Mouse (Mus musculus): Measurements from ENCODE around the gene Oas1g. TPM values are rescaled to one million over a fixed set of nuclear protein-coding genes. Genes with fewer than 3 reads are reported as not detected.

The Oas1g gene
- polyA plus RNA-seq, 1 experiment from 2014 or later: not detected

GRCm38 (mm10) chr5:120836731-120837585 lies 50.5 kb downstream of the Oas1g start:
- Histone ChIP-seq H3K4me3 (no peak overlapping the region), H3K27me3 (replicated peaks; ENCODE audit: low read depth, poor library complexity, severe bottlenecking) (peaks cover 19% of the 10 kb centered on the region), H3K9me3 (no peaks in the 10 kb centered on the region), H3K4me1 (peaks cover 9% of the 10 kb centered on the region), H3K36me3 (replicated peaks) (no peaks in the 10 kb centered on the region), H3K27ac (replicated peaks) (no peak overlapping the region)
- peak; percentile 60 for DNase-seq (ENCODE audit: low spot score)
- 9% methylated on average over 8 of the region's 8 CpGs for WGBS

GRCm38 (mm10) chr5:120833335-120834280 lies 53.8 kb downstream of the Oas1g start:
- WGBS: 21% methylated on average over 17 of the region's 17 CpGs
- Histone ChIP-seq H3K36me3 (replicated peaks) (no peaks in the 10 kb centered on the region), H3K4me3 (no peak overlapping the region), H3K27me3 (replicated peaks; ENCODE audit: low read depth, poor library complexity, severe bottlenecking) (peaks cover 19% of the 10 kb centered on the region), H3K4me1 (peaks cover 9% of the 10 kb centered on the region), H3K9me3 (no peaks in the 10 kb centered on the region), H3K27ac (replicated peaks) (no peak overlapping the region)
- no peak for DNase-seq (ENCODE audit: low spot score)

- Histone ChIP-seq H3K27me3 (replicated peaks; ENCODE audit: low read depth, poor library complexity, severe bottlenecking) (peaks cover 16% of the 10 kb centered on the region), H3K4me3 (no peak overlapping the region), H3K9me3 (no peaks in the 10 kb centered on the region), H3K36me3 (replicated peaks) (no peaks in the 10 kb centered on the region), H3K4me1 (peaks cover 9% of the 10 kb centered on the region), H3K27ac (replicated peaks) (no peak overlapping the region)
- WGBS: 84% methylated on average over 4 of the region's 4 CpGs
- no peak for DNase-seq (ENCODE audit: low spot score)
Measured at GRCm38 (mm10) chr5:120831031-120831430, 56.4 kb downstream of the Oas1g start.

Small RNA genes lying within 50 kb of the gene (microRNA-seq; reads per million reads assigned to microRNA genes)
- not detected for gene Gm22907

Other genes with a start within 250 kb of the Oas1g start
- gene Rasal1, start 238.8 kb downstream of the Oas1g start, polyA plus RNA-seq (2016; fragmentation: Nextera tagmentation; extraction: Ambion mirVana): 0.07 and 0.14 TPM in 2 replicates
- 1.8 and 2.2 TPM in 2 replicates for gene Dtx1, start 175.7 kb downstream of the Oas1g start, polyA plus RNA-seq (2016; fragmentation: Nextera tagmentation; extraction: Ambion mirVana)
- gene Oas2, start 137.8 kb downstream of the Oas1g start, polyA plus RNA-seq (2016; fragmentation: Nextera tagmentation; extraction: Ambion mirVana): 0.06 and 0.10 TPM in 2 replicates
- gene Oas3, start 110.0 kb downstream of the Oas1g start, polyA plus RNA-seq (2016; fragmentation: Nextera tagmentation; extraction: Ambion mirVana): 0.06 TPM in 1 of 2 replicates, not detected in the other
- gene Oas1e, start 92.1 kb downstream of the Oas1g start, polyA plus RNA-seq (2016; fragmentation: Nextera tagmentation; extraction: Ambion mirVana): not detected in 2 replicates
- gene Oas1c, start 75.1 kb downstream of the Oas1g start, polyA plus RNA-seq (2016; fragmentation: Nextera tagmentation; extraction: Ambion mirVana): 0.14 and 0.49 TPM in 2 replicates
- not detected in 2 replicates for gene Oas1f, start 40.2 kb downstream of the Oas1g start, polyA plus RNA-seq (2016; fragmentation: Nextera tagmentation; extraction: Ambion mirVana)
- gene Oas1h, start 26.2 kb downstream of the Oas1g start, polyA plus RNA-seq (2016; fragmentation: Nextera tagmentation; extraction: Ambion mirVana): not detected in 2 replicates
- gene Oas1a, start 19.9 kb upstream of the Oas1g start, polyA plus RNA-seq (2016; fragmentation: Nextera tagmentation; extraction: Ambion mirVana): 0.30 and 0.59 TPM in 2 replicates
- not detected in 2 replicates for gene Oas1d, start 26.9 kb upstream of the Oas1g start, polyA plus RNA-seq (2016; fragmentation: Nextera tagmentation; extraction: Ambion mirVana)
- 0.14 and 0.20 TPM in 2 replicates for gene Rph3a, start 122.5 kb upstream of the Oas1g start, polyA plus RNA-seq (2016; fragmentation: Nextera tagmentation; extraction: Ambion mirVana)